Mouse (Mus musculus): ENCODE measurements around the gene Nsd1. TPM values are rescaled to one million over a fixed set of nuclear protein-coding genes. Genes with fewer than 3 reads are reported as not detected.

The Nsd1 gene
- polyA plus RNA-seq, 1 experiment, result 17.6 TPM

- H3K36me3 ChIP-seq (ENCODE audit: control insufficient read depth, insufficient read depth, low read length), result peaks cover 19% of the 10 kb centered on the region
- TF ChIP-seq POLR2A (IDR thresholded peaks at IDR 0.05; ENCODE audit: low read depth, low read length) (no peak), CTCF (conservative IDR thresholded peaks at IDR 0.05; ENCODE audit: insufficient read depth, insufficient read length, low read depth, low read length) (no peak)
- peak; percentile 49 for DNase-seq
- no peak overlapping the region for H3K4me3 ChIP-seq (ENCODE audit: insufficient read depth, low read depth, low read length)
- H3K27ac ChIP-seq (ENCODE audit: insufficient read depth, low read depth, low read length), result no peak overlapping the region
- no peaks in the 10 kb centered on the region for H3K27me3 ChIP-seq (replicated peaks; ENCODE audit: control insufficient read depth, insufficient read depth, low read length)
- no peaks in the 10 kb centered on the region for H3K4me1 ChIP-seq (ENCODE audit: control insufficient read depth, insufficient read depth, low read length)
- 38% methylated on average over 5 of the region's 5 CpGs for WGBS
Observed at GRCm38 (mm10) chr13:55300913-55301312, 91.3 kb downstream of the Nsd1 start.

DNA sequence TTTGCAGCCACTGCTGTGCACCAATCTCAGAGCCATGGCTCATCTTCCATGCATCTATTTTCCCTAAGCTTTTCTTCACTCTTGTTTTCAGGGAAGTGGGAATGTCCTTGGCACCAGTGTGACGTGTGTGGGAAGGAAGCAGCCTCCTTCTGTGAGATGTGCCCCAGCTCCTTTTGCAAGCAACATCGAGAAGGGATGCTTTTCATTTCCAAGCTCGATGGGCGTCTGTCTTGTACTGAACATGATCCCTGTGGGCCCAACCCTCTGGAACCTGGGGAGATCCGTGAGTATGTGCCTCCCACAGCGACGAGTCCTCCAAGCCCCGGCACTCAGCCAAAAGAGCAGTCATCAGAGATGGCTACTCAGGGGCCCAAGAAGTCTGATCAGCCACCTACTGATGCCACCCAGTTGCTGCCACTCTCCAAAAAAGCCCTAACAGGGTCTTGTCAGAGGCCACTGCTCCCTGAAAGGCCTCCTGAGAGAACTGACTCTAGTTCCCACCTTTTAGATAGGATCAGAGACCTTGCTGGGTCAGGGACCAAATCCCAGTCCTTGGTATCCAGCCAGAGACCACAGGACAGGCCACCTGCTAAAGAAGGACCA lies 102.5 kb downstream of the Nsd1 start:
- H3K4me3 ChIP-seq (ENCODE audit: insufficient read depth, low read depth, low read length), result no peak overlapping the region
- TF ChIP-seq CTCF (conservative IDR thresholded peaks at IDR 0.05; ENCODE audit: insufficient read depth, insufficient read length, low read depth, low read length), result no peak
- TF ChIP-seq POLR2A (IDR thresholded peaks at IDR 0.05; ENCODE audit: low read depth, low read length), result no peak
- DNase-seq, result no peak
- no peaks in the 10 kb centered on the region for H3K27me3 ChIP-seq (replicated peaks; ENCODE audit: control insufficient read depth, insufficient read depth, low read length)
- H3K36me3 ChIP-seq (ENCODE audit: control insufficient read depth, insufficient read depth, low read length), result peaks cover 25% of the 10 kb centered on the region
- 82% methylated on average over 8 of the region's 8 CpGs for WGBS
- H3K4me1 ChIP-seq (ENCODE audit: control insufficient read depth, insufficient read depth, low read length), result peaks cover 8% of the 10 kb centered on the region; the same call in 1 of the 2 replicates
- no peak overlapping the region for H3K27ac ChIP-seq (ENCODE audit: insufficient read depth, low read depth, low read length)

GRCm38 (mm10) chr13:55313051-55313450 lies 103.5 kb downstream of the Nsd1 start:
- peaks cover 8% of the 10 kb centered on the region; the same call in 1 of the 2 replicates for H3K4me1 ChIP-seq (ENCODE audit: control insufficient read depth, insufficient read depth, low read length)
- DNase-seq, result no peak
- no peaks in the 10 kb centered on the region for H3K27me3 ChIP-seq (replicated peaks; ENCODE audit: control insufficient read depth, insufficient read depth, low read length)
- no peak overlapping the region for H3K27ac ChIP-seq (ENCODE audit: insufficient read depth, low read depth, low read length)
- H3K4me3 ChIP-seq (ENCODE audit: insufficient read depth, low read depth, low read length), result no peak overlapping the region
- H3K36me3 ChIP-seq (ENCODE audit: control insufficient read depth, insufficient read depth, low read length), result peaks cover 20% of the 10 kb centered on the region
- TF ChIP-seq POLR2A (IDR thresholded peaks at IDR 0.05; ENCODE audit: low read depth, low read length), result no peak
- TF ChIP-seq CTCF (conservative IDR thresholded peaks at IDR 0.05; ENCODE audit: insufficient read depth, insufficient read length, low read depth, low read length), result no peak
- WGBS, result 49% methylated on average over 9 of the region's 9 CpGs

DNA sequence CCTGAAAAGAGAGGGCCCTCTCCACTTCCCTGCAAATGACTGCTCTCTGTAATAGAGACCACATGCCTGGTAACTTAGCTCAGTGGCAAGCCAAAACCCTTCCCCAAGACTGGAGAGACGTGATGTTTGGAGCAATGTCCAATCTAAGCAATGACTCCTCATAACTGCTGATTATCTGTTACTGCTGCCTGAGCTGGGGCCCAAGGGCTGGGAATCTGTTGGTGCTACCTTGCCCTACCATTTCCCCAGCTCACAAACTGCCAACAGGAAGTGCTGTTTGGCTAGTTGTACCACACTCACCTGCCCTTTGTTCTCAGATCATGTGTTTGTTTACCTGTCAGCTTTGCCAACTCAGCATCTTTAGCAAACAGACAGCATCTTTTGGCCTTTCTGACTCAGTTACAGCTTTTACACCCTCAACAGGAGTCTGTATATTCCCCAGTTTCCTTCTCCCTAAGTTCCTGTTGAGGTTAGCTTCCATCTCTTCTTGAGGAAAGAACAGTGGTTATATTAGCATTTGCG lies 105.4 kb downstream of the Nsd1 start:
- TF ChIP-seq POLR2A (IDR thresholded peaks at IDR 0.05; ENCODE audit: low read depth, low read length), result no peak
- no peak for TF ChIP-seq CTCF (conservative IDR thresholded peaks at IDR 0.05; ENCODE audit: insufficient read depth, insufficient read length, low read depth, low read length)
- Histone ChIP-seq H3K4me3 (ENCODE audit: insufficient read depth, low read depth, low read length) (no peak overlapping the region), H3K36me3 (ENCODE audit: control insufficient read depth, insufficient read depth, low read length) (peaks cover 15% of the 10 kb centered on the region), H3K4me1 (ENCODE audit: control insufficient read depth, insufficient read depth, low read length) (peaks cover 8% of the 10 kb centered on the region; the same call in 1 of the 2 replicates), H3K27me3 (replicated peaks; ENCODE audit: control insufficient read depth, insufficient read depth, low read length) (no peaks in the 10 kb centered on the region), H3K27ac (ENCODE audit: insufficient read depth, low read depth, low read length) (peak overlapping the region; percentile 0; the same call in 1 of the 2 replicates)
- DNase-seq, result peak; percentile 40
- WGBS, result 69% methylated on average over 2 of the region's 2 CpGs

- Histone ChIP-seq H3K36me3 (ENCODE audit: control insufficient read depth, insufficient read depth, low read length) (peaks cover 4% of the 10 kb centered on the region), H3K4me1 (ENCODE audit: control insufficient read depth, insufficient read depth, low read length) (peaks cover 19% of the 10 kb centered on the region), H3K27me3 (replicated peaks; ENCODE audit: control insufficient read depth, insufficient read depth, low read length) (no peaks in the 10 kb centered on the region), H3K27ac (ENCODE audit: insufficient read depth, low read depth, low read length) (no peak overlapping the region), H3K4me3 (ENCODE audit: insufficient read depth, low read depth, low read length) (no peak overlapping the region)
- TF ChIP-seq CTCF (conservative IDR thresholded peaks at IDR 0.05; ENCODE audit: insufficient read depth, insufficient read length, low read depth, low read length) (no peak), POLR2A (IDR thresholded peaks at IDR 0.05; ENCODE audit: low read depth, low read length) (no peak)
- DNase-seq, result no peak
- WGBS, result 76% methylated on average over 3 of the region's 3 CpGs
Observed at GRCm38 (mm10) chr13:55318351-55318750, 108.8 kb downstream of the Nsd1 start.

DNA sequence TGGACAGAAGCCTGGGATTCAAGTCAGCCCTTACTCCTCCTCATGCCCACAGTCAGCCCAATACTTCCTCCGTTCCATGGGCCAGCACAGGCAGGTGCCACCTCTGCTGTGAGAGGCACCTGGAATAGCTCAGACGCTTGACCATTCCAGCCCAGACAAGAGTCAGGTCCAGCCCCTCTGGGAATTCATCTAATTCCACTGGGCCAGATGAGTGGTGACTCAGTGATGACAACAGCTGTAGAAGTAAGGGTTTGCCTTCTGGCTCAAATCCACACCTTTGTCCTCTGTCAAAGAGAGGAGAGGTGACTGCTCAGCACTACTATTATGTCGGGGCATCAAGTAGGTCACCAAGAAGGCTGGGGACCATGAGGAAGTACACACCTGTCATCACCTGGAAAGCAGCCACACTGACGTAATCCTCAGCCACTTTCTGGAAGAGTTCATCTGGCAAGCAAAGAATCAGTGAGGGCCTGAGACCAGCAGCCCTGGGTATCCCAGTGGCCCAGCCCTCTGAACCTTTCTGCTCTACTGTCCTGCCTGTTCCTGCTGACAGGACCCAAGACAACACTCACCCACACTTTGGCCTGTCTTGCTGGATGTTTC lies 110.5 kb downstream of the Nsd1 start, which contains the start of gene Prelid1:
Gene Prelid1 (plus strand): TSS at position 570 of the 603 bp plus-strand sequence.
- whole genome bisulfite sequencing, result 57% methylated on average over 4 of the region's 4 CpGs
- no peak within 1 kb of the TSS; the same call in 1 of the 2 replicates for H3K27ac ChIP-seq (ENCODE audit: insufficient read depth, low read depth, low read length)
- H3K4me1 ChIP-seq (ENCODE audit: control insufficient read depth, insufficient read depth, low read length), result peaks cover 14% of the 10 kb centered on the region
- no peaks in the 10 kb centered on the region; the same call in 1 of the 2 replicates for H3K36me3 ChIP-seq (ENCODE audit: control insufficient read depth, insufficient read depth, low read length)
- peak within 1 kb of the TSS; percentile 93 for H3K4me3 ChIP-seq (ENCODE audit: insufficient read depth, low read depth, low read length)
- peak; percentile 38 for DNase-seq
- TF ChIP-seq POLR2A (IDR thresholded peaks at IDR 0.05; ENCODE audit: low read depth, low read length) (no peak), CTCF (conservative IDR thresholded peaks at IDR 0.05; ENCODE audit: insufficient read depth, insufficient read length, low read depth, low read length) (no peak)
- no peaks in the 10 kb centered on the region for H3K27me3 ChIP-seq (replicated peaks; ENCODE audit: control insufficient read depth, insufficient read depth, low read length)
